Mouse (Mus musculus) naive thymus-derived CD4-positive, alpha-beta T cell, adult 2 months (primary cell): ENCODE measurements around the gene Secisbp2.
"Not testable (repeated sequence)": the region's sequence is repeated elsewhere in the genome, so short reads cannot be mapped to it uniquely, and the experiment has no call there.

Experiments used
- DNase-seq: peaks from one replicate; pipeline ENCODE4 v3.0.0-alpha.2; 2011; ENCODE audit warnings: low read depth

The Secisbp2 gene

DNA sequence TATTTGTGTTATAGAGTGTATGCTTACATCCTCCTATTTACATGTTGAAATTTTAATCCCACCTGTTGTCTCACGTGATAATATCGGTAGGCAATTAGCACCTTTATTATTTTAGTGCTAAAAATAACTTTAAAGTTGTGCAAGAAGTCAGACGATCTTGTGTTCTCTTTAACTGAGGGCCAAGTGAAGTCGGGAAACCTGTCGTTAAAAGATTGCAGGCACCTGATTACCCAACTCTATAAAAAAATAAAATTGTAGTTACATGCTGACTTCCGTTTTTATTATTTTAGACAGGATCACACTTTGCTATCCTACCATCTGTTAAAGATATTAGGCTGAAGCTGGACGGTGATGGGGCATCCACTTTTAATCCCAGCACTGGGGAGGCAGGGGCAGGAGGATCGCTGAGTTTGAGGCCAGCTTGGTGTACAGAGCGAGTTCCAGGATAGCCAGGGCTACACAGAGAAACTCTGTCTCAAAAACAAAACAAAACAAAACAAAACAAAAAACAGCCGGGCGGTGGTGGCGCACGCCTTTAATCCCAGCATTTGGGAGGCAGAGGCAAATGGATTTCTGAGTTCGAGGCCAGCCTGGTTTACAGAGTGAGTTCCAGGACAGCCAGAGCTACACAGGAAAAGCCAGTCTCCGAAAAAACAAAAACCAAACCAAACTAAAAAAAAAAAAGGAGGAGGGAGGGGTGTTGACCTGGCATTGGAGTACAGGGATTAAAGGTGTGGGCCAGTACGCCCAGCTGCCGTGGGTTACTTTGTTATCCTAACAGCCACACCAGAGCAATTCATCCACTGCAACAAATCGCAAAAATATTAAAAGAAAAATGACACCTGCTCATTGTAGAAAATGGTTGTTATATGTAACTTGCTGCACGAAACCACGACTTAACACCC, 7.3 kb upstream of the Secisbp2 start:
- DNase-seq = no peak

- DNase-seq = peak; percentile 98
Measured at GRCm38 (mm10) chr13:51644829-51645789, 6.4 kb upstream of the Secisbp2 start, which contains the start of gene Cks2. Cks2 (plus strand) TSS chr13:51645232.

DNA sequence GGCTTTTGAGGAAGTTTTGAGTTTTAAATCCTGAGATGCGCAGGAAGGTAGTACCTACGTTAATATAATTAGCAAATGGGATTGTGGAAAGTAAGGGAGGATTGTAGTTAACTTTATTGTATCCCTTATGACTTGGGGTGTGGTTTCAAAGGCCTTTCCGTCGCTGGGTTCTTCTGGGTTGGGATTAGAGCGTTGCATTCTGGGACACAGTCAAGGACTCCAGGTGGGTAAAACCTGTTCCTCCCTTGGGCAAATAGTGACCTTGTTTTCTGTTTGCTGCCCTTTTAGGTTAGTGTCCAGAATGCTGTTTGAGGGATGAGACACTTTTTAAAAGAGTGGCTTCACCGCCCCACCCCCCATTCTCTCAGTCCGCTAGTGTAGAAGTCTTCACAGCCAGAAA, 5.6 kb upstream of the Secisbp2 start:
- DNase-seq = no peak

- DNase-seq = no peak
Measured at GRCm38 (mm10) chr13:51646362-51647027, 5.0 kb upstream of the Secisbp2 start.

DNA sequence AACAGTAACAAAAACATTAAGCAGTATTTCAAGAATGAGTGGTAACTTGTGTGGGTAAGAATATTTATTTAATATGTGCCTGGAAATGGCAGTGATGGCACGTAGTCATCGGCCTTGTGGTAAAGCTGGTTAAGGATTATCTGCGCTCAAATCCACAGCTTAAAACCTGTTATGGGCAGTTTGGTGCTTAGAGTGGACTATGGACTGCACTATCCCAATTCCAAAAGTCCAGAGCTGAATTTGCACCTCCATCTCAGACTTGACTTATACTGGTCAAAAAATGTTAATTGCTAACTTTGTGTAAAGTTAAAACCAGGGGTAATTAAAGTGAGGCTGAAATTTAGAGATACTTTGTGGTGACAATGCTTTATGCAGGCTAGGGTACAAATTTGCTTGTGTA, 3.7 kb upstream of the Secisbp2 start:
- DNase-seq = no peak

- no peak for DNase-seq
Measured at GRCm38 (mm10) chr13:51648237-51648636, 3.3 kb upstream of the Secisbp2 start.

- no peak for DNase-seq
Measured at GRCm38 (mm10) chr13:51649740-51650139, 1.8 kb upstream of the Secisbp2 start.

- no peak for DNase-seq
Measured at GRCm38 (mm10) chr13:51653159-51653558, 1.7 kb downstream of the Secisbp2 start.

- no peak for DNase-seq
Measured at GRCm38 (mm10) chr13:51653961-51654360, 2.5 kb downstream of the Secisbp2 start.

- no peak for DNase-seq
Measured at GRCm38 (mm10) chr13:51656516-51657235, 5.2 kb downstream of the Secisbp2 start.

GRCm38 (mm10) chr13:51658094-51658493, 6.6 kb downstream of the Secisbp2 start:
- DNase-seq = no peak

- no peak for DNase-seq
Measured at GRCm38 (mm10) chr13:51659573-51659972, 8.1 kb downstream of the Secisbp2 start.

- no peak for DNase-seq
Measured at GRCm38 (mm10) chr13:51663561-51663960, 12.1 kb downstream of the Secisbp2 start.

- DNase-seq = not testable (repeated sequence)
Measured at GRCm38 (mm10) chr13:51668195-51668594, 16.7 kb downstream of the Secisbp2 start.

DNA sequence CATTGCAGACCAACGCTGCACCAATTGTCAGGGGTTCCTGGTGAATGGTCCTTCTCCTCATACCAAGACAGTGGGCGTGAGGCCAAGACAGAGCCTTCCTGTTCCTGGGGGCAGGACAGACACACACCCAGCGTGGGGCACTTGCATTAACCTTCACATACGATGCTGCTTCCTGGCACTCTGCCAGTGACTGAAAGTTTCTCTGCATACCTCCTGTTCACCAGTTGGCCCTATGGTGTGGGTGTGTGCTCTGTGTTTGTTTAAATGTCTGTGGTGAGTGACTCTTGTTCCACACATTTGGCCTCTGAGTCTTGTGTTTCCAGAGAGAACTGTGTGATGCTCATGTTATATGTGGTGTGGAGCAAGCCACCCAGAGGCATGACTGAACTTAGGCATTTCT, 25.1 kb downstream of the Secisbp2 start:
- DNase-seq = no peak

GRCm38 (mm10) chr13:51677041-51677440, 25.5 kb downstream of the Secisbp2 start:
- peak; percentile 24 for DNase-seq

DNA sequence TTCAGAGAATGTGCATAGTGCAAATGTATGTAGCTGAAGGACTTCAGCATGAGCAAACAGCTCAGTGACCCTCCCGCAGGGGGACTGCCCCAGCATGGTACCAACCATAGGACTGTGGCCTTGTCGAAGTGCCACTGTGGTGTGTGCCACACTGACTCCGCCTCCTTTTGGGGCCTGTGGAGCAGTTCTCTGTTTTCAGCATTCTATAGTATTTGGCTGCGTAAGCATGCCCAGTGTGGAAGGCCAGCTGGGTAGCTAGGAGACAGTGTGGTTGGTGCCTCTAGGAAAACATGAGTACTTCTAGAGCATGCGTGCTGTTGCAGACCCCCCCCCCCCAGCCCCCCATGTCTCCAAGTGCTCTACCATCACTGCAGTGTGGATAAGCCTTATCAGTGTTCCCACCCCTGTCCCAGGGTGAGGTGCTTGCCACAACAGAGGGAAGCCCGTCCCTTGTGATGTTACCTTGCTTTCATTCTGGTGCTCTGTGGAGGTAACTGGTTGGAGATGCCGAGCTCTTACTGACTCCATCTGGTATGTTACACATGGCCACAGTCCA, 26.2 kb downstream of the Secisbp2 start:
- DNase-seq = no peak

DNA sequence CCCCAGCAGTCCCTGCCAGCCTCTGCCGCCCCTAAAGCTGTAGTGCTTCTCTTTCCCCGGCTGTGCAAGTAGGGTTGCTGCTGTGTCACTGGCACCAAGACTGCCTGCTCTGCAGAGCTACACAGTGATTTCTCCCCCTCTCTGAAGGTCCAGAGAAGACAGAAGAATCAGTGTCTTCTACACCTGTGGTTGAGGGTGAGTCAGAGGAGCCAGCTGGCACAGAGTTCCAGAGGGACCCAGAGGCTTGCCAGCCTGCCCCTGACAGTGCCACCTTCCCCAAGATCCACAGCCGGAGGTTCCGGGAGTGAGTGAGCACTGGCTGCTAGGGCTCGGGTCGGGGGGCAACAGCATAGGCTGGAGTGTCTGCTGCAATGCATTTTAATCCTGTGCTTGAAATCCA, 27.2 kb downstream of the Secisbp2 start:
- no peak for DNase-seq

DNA sequence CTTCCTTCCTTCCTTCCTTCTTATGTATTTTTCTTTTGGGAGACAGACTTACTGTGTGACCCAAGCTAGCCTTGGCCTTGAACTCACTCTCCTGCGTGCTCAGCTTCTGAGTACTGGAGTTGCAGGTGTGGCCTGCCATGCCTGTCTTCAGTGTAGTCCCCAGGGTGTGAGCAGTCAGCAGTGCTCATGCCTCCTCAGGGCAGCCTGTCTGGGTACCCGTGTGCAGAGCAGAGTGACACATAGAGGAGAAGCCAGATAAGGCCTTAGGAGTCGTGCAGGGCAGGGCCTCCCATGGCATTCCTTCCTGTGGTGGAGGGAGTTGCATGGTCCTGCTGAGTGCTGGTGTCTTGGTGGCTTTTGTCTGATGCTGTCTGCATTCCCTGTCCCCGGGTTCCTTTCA, 27.8 kb downstream of the Secisbp2 start:
- no peak for DNase-seq

DNA sequence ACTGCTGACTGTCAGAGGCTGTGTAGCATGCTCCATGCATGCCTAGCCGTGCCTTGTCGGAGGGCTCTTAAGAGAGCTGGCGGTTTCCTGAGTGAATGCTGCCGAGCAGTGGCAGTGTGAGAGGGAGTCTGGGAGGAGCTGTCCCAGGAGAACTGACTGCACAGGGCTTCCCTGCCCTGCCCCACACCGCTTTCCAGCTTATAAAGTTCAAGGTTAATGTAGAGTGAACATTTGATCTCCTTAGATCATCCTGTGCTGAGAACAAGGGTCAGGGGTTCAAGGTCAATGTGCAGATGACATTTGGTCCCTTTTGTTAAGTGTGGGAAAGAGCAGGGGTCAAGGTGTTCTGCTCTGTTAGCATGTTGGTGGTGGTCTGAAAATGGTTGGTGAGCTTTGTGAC, 29.6 kb downstream of the Secisbp2 start:
- no peak for DNase-seq

DNA sequence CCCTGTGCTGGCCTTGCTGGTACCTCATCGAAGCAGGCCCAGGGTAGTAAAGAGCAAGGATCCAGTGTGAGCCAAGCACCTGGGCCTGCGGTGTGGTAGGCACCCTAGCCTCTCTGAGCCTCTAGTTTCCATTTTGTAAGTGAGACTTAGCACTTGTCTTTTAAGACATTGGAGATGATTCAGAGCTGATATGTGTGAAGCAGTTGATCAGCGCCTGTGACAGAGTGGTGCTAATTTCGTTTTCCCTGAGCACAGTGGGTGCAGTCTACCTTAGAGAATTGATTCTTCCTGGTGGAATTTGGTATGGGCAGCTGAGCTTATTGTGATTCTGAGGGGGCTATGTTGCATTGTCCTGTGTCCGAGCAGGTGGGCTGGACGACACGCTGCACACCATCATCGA, 30.1 kb downstream of the Secisbp2 start:
- no peak for DNase-seq
